10 mouse cellular contexts compared by ENCODE assay signal in genomic region chr3:97394289-97394688, GRCm38 (mm10). TPM values are rescaled to one million over a fixed set of nuclear protein-coding genes. Genes with fewer than 3 reads are reported as not detected.
A peak's percentile ranks its signal among the peaks of the same experiment; 100 is the strongest.
DNase-seq lines count a peak whose midpoint lies in the region; ATAC-seq and TF ChIP-seq lines count a peak whose summit lies in the region.
"Had no signal": no experiment of that assay in that cellular context is flagged by ENCODE, and none has a peak within 500 bp of the region (broad histone marks: within the 10 kb centered on the region; RNA-seq: fewer than 3 reads in every experiment).

No protein-coding gene starts in this region.

- no peaks in the 10 kb centered on the region for H3K27me3 ChIP-seq in hindbrain, embryonic 10.5 days (ENCODE audit: insufficient read depth, poor library complexity, severe bottlenecking)
- no peaks in the 10 kb centered on the region for H3K27me3 ChIP-seq in hindbrain, embryonic 16.5 days (replicated peaks; ENCODE audit: control insufficient read depth, insufficient read depth, low read length)
- no peaks in the 10 kb centered on the region for H3K27me3 ChIP-seq in liver, postnatal 0 days (ENCODE audit: insufficient read depth, low read length)
- no peaks in the 10 kb centered on the region for H3K27me3 ChIP-seq in splenic B cell, adult 2 months (ENCODE audit: control insufficient read depth, insufficient read depth, low read length, poor library complexity, severe bottlenecking)

- no peaks in the 10 kb centered on the region for H3K36me3 ChIP-seq in hindbrain, embryonic 10.5 days
- no peaks in the 10 kb centered on the region for H3K36me3 ChIP-seq in hindbrain, embryonic 16.5 days (ENCODE audit: control insufficient read depth, insufficient read depth, low read length)
- H3K36me3 ChIP-seq in liver, postnatal 0 days (replicated peaks; ENCODE audit: insufficient read depth, low read length): no peaks in the 10 kb centered on the region
- no peaks in the 10 kb centered on the region for H3K36me3 ChIP-seq in splenic B cell, adult 2 months (ENCODE audit: control insufficient read depth, insufficient read depth, low read length, poor library complexity, severe bottlenecking)

- 55% methylated on average over 1 of the region's 1 CpGs for WGBS in hindbrain, embryonic 10.5 days
- 64% methylated on average over 1 of the region's 1 CpGs for WGBS in hindbrain, embryonic 16.5 days
- 5% methylated on average over 1 of the region's 1 CpGs for WGBS in liver, postnatal 0 days (ENCODE audit: insufficient replicate concordance)

- H3K9ac ChIP-seq in hindbrain, embryonic 16.5 days (ENCODE audit: low read depth, low read length): no peak overlapping the region
- no peak overlapping the region for H3K9ac ChIP-seq in liver, postnatal 0 days (replicated peaks)

- no peak for ATAC-seq in hindbrain, embryonic 16.5 days
- ATAC-seq in liver, postnatal 0 days: no peak
- no peak; the same call in 1 of the 2 replicates for ATAC-seq in cerebellum, adult (ENCODE audit: insufficient number of reproducible peaks, low FRiP score, low TSS enrichment)

- DNase-seq in hindbrain, embryonic 10.5 days (ENCODE audit: low spot score): peak; percentile 27
- DNase-seq in spleen, postnatal 10 days (ENCODE audit: low spot score in 2 of 2): peak; percentile 6 to 37
- DNase-seq in spleen, adult 12 weeks (ENCODE audit: low spot score): no peak
- peak; percentile 47 for DNase-seq in adrenal gland, postnatal 10 days
- peak; percentile 45 for DNase-seq in liver, postnatal 0 days
- peak; percentile 49 for DNase-seq in splenic B cell, adult 2 months (ENCODE audit: low read depth, low spot score)

- no peak overlapping the region for H3K27ac ChIP-seq in hindbrain, embryonic 10.5 days
- H3K27ac ChIP-seq in hindbrain, embryonic 16.5 days (ENCODE audit: low read depth, low read length): no peak overlapping the region
- H3K27ac ChIP-seq in liver, postnatal 0 days (ENCODE audit: low read depth): no peak overlapping the region
- H3K27ac ChIP-seq: macrophage had no signal

- no peak for TF ChIP-seq EP300 in liver, postnatal 0 days (IDR thresholded peaks at IDR 0.05; ENCODE audit: low read depth)

- H3K9me3 ChIP-seq in hindbrain, embryonic 10.5 days: no peaks in the 10 kb centered on the region
- no peaks in the 10 kb centered on the region for H3K9me3 ChIP-seq in hindbrain, embryonic 16.5 days (ENCODE audit: control insufficient read depth, low read length)
- no peaks in the 10 kb centered on the region for H3K9me3 ChIP-seq in liver, postnatal 0 days (ENCODE audit: low read length)

- H3K4me1 ChIP-seq in hindbrain, embryonic 10.5 days (replicated peaks): no peaks in the 10 kb centered on the region
- H3K4me1 ChIP-seq in hindbrain, embryonic 16.5 days (ENCODE audit: control insufficient read depth, insufficient read depth, low read depth, low read length): no peaks in the 10 kb centered on the region
- H3K4me1 ChIP-seq in liver, postnatal 0 days (ENCODE audit: insufficient read depth): no peaks in the 10 kb centered on the region

- no peak overlapping the region for H3K4me2 ChIP-seq in hindbrain, embryonic 16.5 days (ENCODE audit: low read length)
- H3K4me2 ChIP-seq in liver, postnatal 0 days (ENCODE audit: low read depth, low read length): no peak overlapping the region

- TF ChIP-seq CTCF in liver, postnatal 0 days (IDR thresholded peaks at IDR 0.05; ENCODE audit: low read depth): peak; percentile 73

- no peak overlapping the region for H3K4me3 ChIP-seq in hindbrain, embryonic 10.5 days
- no peak overlapping the region for H3K4me3 ChIP-seq in hindbrain, embryonic 16.5 days (ENCODE audit: low read length)
- no peak overlapping the region for H3K4me3 ChIP-seq in liver, postnatal 0 days (ENCODE audit: low read depth, low read length)

RNA-seq across cellular contexts. Expression of gene Olfr1402, which starts 27.5 kb away (rescaled TPM):
- 0.04 TPM in 1 of 2 replicates, not detected in the other for polyA plus RNA-seq in hindbrain, embryonic 10.5 days (2016; fragmentation: Nextera tagmentation; extraction: Ambion mirVana)
- not detected in 2 replicates for polyA plus RNA-seq in hindbrain, embryonic 16.5 days (2015; fragmentation: Nextera tagmentation; extraction: Ambion mirVana)
- not detected for total RNA-seq in adrenal gland, postnatal 10 days (2021)
- polyA plus RNA-seq in liver, postnatal 0 days (2015; fragmentation: Nextera tagmentation; extraction: Ambion mirVana): not detected in 2 replicates
- total RNA-seq: gastrocnemius, postnatal 4 days had no signal
- polyA plus RNA-seq: macrophage had no signal
